Mouse (Mus musculus) hindbrain, embryonic 11.5 days (tissue): ENCODE data around the gene Fam241a. TPM values are rescaled to one million over a fixed set of nuclear protein-coding genes. Genes with fewer than 3 reads are reported as not detected.

ENCODE experiments used
- ATAC-seq: fragments of 200-750 bp; cut with Nextera tagmentation; 2 replicates; pipeline ENCODE4 v1.8.0; 2017; ENCODE audit warnings: mild to moderate bottlenecking, moderate TSS enrichment, moderate library complexity; ENCODE audit not compliant: low FRiP score
- DNase-seq: peaks from one replicate; pipeline ENCODE4 v3.0.0-alpha.2; 2015; ENCODE audit warnings: low spot score
- H3K27ac ChIP-seq: fragments of 300-500 bp; sonication (generic); 2 replicates; pipeline ENCODE4 v1.5.1; 2014; ENCODE audit warnings: mild to moderate bottlenecking, low read depth, low read length
- H3K27me3 ChIP-seq: fragments of 300-500 bp; sonication (generic); 2 replicates; pipeline ENCODE4 v1.6.1; 2014; ENCODE audit warnings: mild to moderate bottlenecking, low read length, moderate library complexity, mixed read lengths; ENCODE audit not compliant: control insufficient read depth, insufficient read depth
- H3K36me3 ChIP-seq: fragments of 300-500 bp; sonication (generic); 2 replicates; pipeline ENCODE4 v1.6.1; 2014; ENCODE audit warnings: mild to moderate bottlenecking, low read length, moderate library complexity, mixed read lengths; ENCODE audit not compliant: control insufficient read depth, insufficient read depth
- H3K4me1 ChIP-seq: fragments of 300-500 bp; sonication (generic); replicated peaks from 2 replicates; pipeline ENCODE4 v1.6.1; 2014; ENCODE audit warnings: low read length, mixed read lengths; ENCODE audit not compliant: control insufficient read depth, insufficient read depth
- H3K4me2 ChIP-seq: fragments of 300-500 bp; sonication (generic); replicated peaks from 2 replicates; pipeline ENCODE4 v1.6.1; 2014; ENCODE audit warnings: mild to moderate bottlenecking, low read depth, low read length
- H3K4me3 ChIP-seq: fragments of 300-500 bp; sonication (generic); 2 replicates; pipeline ENCODE4 v1.5.1; 2014; ENCODE audit warnings: low read depth, low read length
- H3K9ac ChIP-seq: fragments of 300-500 bp; sonication (generic); 2 replicates; pipeline ENCODE4 v1.6.1; 2014; ENCODE audit warnings: low read depth, low read length
- H3K9me3 ChIP-seq: fragments of 300-500 bp; sonication (generic); 2 replicates; pipeline ENCODE4 v1.6.1; 2016; ENCODE audit warnings: low read length; ENCODE audit not compliant: control insufficient read depth
- WGBS: fragments of 180-500 bp; shearing (Covaris S2); extraction: QIAGEN DNeasy Blood & Tissue Kit; methylation state at CpG from one replicate; pipeline ENCODE4 v1.1.7; 2014; 5-methylcytosine and 5-hydroxymethylcytosine counted together
- polyA plus RNA-seq: library from polyadenylated mRNA; unstranded; fragments of >200 nt; fragmentation: Nextera tagmentation; extraction: Ambion mirVana; gene quantifications from 2 replicates; pipeline ENCODE4 v1.2.1, GENCODE M21; 2014

Fam241a gene
- polyA plus RNA-seq: 10.8 and 11.3 TPM in 2 replicates

DNA sequence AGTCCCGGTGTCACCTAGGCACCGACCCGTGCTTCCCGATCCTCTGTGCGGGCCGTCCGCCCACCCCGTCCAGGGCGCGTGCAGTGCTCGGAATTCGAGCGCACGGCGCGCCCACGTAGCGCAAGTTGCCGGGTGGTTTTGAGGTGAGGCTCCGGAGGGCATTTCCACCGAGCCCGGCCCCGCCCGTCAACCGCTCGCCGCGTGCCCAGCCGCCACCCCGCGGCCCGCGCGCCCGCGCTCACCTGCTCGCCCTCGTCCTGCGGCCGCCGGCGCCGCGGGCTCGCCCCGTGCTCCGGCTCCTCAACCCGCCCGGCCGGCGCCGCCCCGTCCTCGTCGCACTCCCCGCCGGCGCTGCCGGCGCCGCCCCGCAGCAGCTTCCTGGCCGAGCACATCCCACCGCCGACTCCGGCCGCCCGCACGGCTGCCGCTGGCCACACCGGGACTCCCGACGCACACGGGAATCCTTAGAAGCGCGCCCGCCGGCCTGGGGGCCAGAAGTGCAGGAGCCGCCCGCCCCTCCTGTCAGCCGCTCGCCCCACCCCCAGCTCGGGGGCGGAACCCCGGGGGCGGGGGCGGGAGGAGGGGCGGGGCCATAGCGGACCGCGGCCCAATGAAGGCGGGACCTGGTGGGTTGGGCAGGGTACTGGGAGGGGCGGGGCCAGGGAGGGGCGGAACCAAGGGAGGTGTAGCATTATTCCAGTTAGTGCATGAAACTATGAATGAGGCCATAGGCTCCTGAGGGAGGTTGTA, at the start of gene Fam241a:
Gene Fam241a (minus strand): TSS at position 533 of the 750 bp plus-strand sequence.
- Histone ChIP-seq H3K4me1 (no peaks in the 10 kb centered on the region), H3K36me3 (no peaks in the 10 kb centered on the region), H3K4me3 (peak within 1 kb of the TSS; percentile 65), H3K9me3 (no peaks in the 10 kb centered on the region), H3K27ac (peak within 1 kb of the TSS; percentile 47; the same call in 1 of the 2 replicates), H3K4me2 (peak within 1 kb of the TSS; percentile 78), H3K27me3 (no peaks in the 10 kb centered on the region), H3K9ac (peak within 1 kb of the TSS; percentile 71)
- peak; percentile 97 for ATAC-seq
- peak; percentile 84 for DNase-seq
- WGBS: under 1% methylated on average over 63 of the region's 94 CpGs

DNA sequence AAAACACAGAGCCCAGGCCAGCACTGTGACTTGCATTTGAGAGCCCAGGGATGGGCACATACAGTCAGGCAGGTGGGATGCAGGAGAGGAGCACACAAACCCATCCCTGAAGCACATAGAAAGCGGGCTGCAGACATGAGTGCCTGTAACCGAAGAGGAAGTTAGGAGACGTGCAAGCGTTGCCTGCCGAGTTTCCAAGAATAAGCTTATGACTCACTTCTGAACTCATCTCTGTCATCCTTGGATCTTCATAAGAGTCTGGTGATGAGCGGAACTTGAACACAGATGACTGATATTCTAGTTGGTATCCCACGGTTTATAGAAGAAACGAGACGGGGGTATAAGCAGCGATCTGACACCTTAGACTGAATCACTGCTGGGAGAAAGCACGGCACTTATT, 36.3 kb upstream of the Fam241a start:
- Histone ChIP-seq H3K4me3 (no peak overlapping the region), H3K4me2 (no peak overlapping the region), H3K9ac (no peak overlapping the region), H3K27me3 (no peaks in the 10 kb centered on the region), H3K4me1 (no peaks in the 10 kb centered on the region), H3K9me3 (no peaks in the 10 kb centered on the region), H3K27ac (no peak overlapping the region), H3K36me3 (no peaks in the 10 kb centered on the region)
- ATAC-seq: no peak
- no peak for DNase-seq
- 90% methylated on average over 11 of the region's 11 CpGs for WGBS

GRCm38 (mm10) chr3:127930326-127931012, 34.3 kb upstream of the Fam241a start:
- ATAC-seq (no peak), DNase-seq (no peak)
- no peaks in the 10 kb centered on the region for H3K4me1 ChIP-seq
- no peak overlapping the region for H3K4me2 ChIP-seq
- 89% methylated on average over 9 of the region's 9 CpGs for WGBS
- H3K36me3 ChIP-seq: no peaks in the 10 kb centered on the region
- H3K27ac ChIP-seq: no peak overlapping the region
- H3K4me3 ChIP-seq: no peak overlapping the region
- no peaks in the 10 kb centered on the region for H3K27me3 ChIP-seq
- H3K9ac ChIP-seq: no peak overlapping the region
- H3K9me3 ChIP-seq: no peaks in the 10 kb centered on the region

DNA sequence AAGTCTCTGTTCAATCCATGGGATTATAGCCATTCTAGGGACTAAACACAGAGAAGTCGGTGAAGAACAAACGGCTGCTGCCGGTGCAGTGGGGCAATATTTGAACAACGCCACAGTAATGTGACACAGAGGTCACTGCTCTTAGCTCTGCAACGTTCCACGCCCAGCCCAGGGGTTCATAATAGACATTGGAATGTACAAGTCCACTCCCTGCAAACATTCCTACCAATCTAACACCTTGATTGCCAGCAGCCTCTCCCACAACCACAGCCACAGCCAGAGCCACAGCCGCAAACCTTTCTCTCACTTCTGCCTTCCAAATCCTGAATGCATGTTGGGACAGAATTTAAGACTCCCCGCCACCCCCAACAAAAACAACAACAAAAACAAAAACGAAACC, 33.8 kb upstream of the Fam241a start:
- no peak overlapping the region for H3K27ac ChIP-seq
- no peaks in the 10 kb centered on the region for H3K9me3 ChIP-seq
- DNase-seq: no peak
- no peak for ATAC-seq
- H3K36me3 ChIP-seq: no peaks in the 10 kb centered on the region
- H3K4me3 ChIP-seq: no peak overlapping the region
- H3K27me3 ChIP-seq: no peaks in the 10 kb centered on the region
- 66% methylated on average over 9 of the region's 9 CpGs for whole genome bisulfite sequencing
- no peaks in the 10 kb centered on the region for H3K4me1 ChIP-seq
- no peak overlapping the region for H3K4me2 ChIP-seq
- no peak overlapping the region for H3K9ac ChIP-seq

- Histone ChIP-seq H3K9ac (no peak overlapping the region), H3K4me2 (no peak overlapping the region), H3K4me3 (no peak overlapping the region), H3K27me3 (no peaks in the 10 kb centered on the region), H3K36me3 (no peaks in the 10 kb centered on the region), H3K4me1 (no peaks in the 10 kb centered on the region), H3K9me3 (no peaks in the 10 kb centered on the region), H3K27ac (no peak overlapping the region)
- WGBS: 73% methylated on average over 9 of the region's 9 CpGs
- DNase-seq (no peak), ATAC-seq (no peak)
Measured at GRCm38 (mm10) chr3:127926635-127927183, 30.6 kb upstream of the Fam241a start.

DNA sequence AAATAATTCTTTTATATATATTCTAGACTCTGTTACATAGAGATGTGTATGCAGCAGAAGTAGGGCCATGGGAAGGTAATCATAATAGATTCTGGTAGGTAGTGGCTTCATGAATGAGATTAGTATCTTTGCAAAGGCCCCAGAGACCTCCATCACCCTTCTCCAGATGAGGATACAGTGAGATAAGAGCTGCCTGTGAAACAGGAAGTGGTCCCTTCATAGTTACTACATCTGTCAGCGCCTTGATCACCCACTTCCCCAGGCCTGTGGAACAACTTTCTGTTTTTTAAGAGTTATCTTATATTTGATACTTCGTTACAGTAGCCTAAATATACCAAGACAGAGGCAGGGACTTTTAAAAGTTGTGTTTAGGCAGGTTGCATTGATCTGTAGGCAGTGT, 28.3 kb upstream of the Fam241a start:
- H3K27ac ChIP-seq: no peak overlapping the region
- H3K36me3 ChIP-seq: no peaks in the 10 kb centered on the region
- no peak overlapping the region for H3K9ac ChIP-seq
- DNase-seq (no peak), ATAC-seq (no peak)
- WGBS: 88% methylated on average over 2 of the region's 2 CpGs
- no peaks in the 10 kb centered on the region for H3K4me1 ChIP-seq
- no peaks in the 10 kb centered on the region for H3K27me3 ChIP-seq
- H3K9me3 ChIP-seq: no peaks in the 10 kb centered on the region
- H3K4me2 ChIP-seq: no peak overlapping the region
- H3K4me3 ChIP-seq: no peak overlapping the region

- Histone ChIP-seq H3K9ac (no peak overlapping the region), H3K4me3 (no peak overlapping the region), H3K36me3 (no peaks in the 10 kb centered on the region), H3K9me3 (no peaks in the 10 kb centered on the region), H3K4me1 (no peaks in the 10 kb centered on the region), H3K4me2 (no peak overlapping the region), H3K27me3 (no peaks in the 10 kb centered on the region), H3K27ac (no peak overlapping the region)
- ATAC-seq (no peak), DNase-seq (no peak)
- WGBS: 72% methylated on average over 2 of the region's 2 CpGs
Measured at GRCm38 (mm10) chr3:127923183-127923582, 27.1 kb upstream of the Fam241a start.

GRCm38 (mm10) chr3:127922125-127922524, 26.0 kb upstream of the Fam241a start:
- H3K36me3 ChIP-seq: no peaks in the 10 kb centered on the region
- no peak for ATAC-seq
- H3K4me1 ChIP-seq: no peaks in the 10 kb centered on the region
- no peaks in the 10 kb centered on the region for H3K27me3 ChIP-seq
- H3K4me3 ChIP-seq: no peak overlapping the region
- H3K9me3 ChIP-seq: no peaks in the 10 kb centered on the region
- H3K27ac ChIP-seq: no peak overlapping the region
- no peak for DNase-seq
- H3K9ac ChIP-seq: no peak overlapping the region
- WGBS: 74% methylated on average over 5 of the region's 5 CpGs
- H3K4me2 ChIP-seq: no peak overlapping the region
